Mouse (Mus musculus): ENCODE measurements around the gene Pmp22. TPM values are rescaled to one million over a fixed set of nuclear protein-coding genes. Genes with fewer than 3 reads are reported as not detected.
A peak's percentile ranks its signal among the peaks of the same experiment; 100 is the strongest.

Gene Pmp22
- polyA plus RNA-seq, 1 experiment from 2014 or later = 19.0 TPM

- WGBS = 61% methylated on average over 12 of the region's 12 CpGs
- no peak for ATAC-seq
- Histone ChIP-seq H3K27ac (no peak overlapping the region), H3K9ac (replicated peaks) (no peak overlapping the region), H3K4me2 (replicated peaks) (no peak overlapping the region), H3K9me3 (no peaks in the 10 kb centered on the region), H3K36me3 (no peaks in the 10 kb centered on the region), H3K4me1 (replicated peaks) (peaks cover 29% of the 10 kb centered on the region), H3K4me3 (replicated peaks) (no peak overlapping the region), H3K27me3 (peaks cover 72% of the 10 kb centered on the region)
Observed at GRCm38 (mm10) chr11:63129840-63130239, 1.1 kb downstream of the Pmp22 start.

- Histone ChIP-seq H3K9me3 (no peaks in the 10 kb centered on the region), H3K4me3 (replicated peaks) (no peak overlapping the region; the same call in 1 of the 2 replicates), H3K4me1 (replicated peaks) (peaks cover 29% of the 10 kb centered on the region), H3K4me2 (replicated peaks) (peak overlapping the region; percentile 91; the same call in 1 of the 2 replicates), H3K36me3 (no peaks in the 10 kb centered on the region), H3K9ac (replicated peaks) (no peak overlapping the region), H3K27ac (no peak overlapping the region), H3K27me3 (peaks cover 79% of the 10 kb centered on the region)
- ATAC-seq = no peak
- WGBS = 56% methylated on average over 8 of the region's 8 CpGs
Observed at GRCm38 (mm10) chr11:63130497-63130896, 1.7 kb downstream of the Pmp22 start.

GRCm38 (mm10) chr11:63131001-63131692 is 2.4 kb downstream of the Pmp22 start:
- H3K4me1 ChIP-seq (replicated peaks) = peaks cover 29% of the 10 kb centered on the region
- no peaks in the 10 kb centered on the region for H3K36me3 ChIP-seq
- peaks cover 79% of the 10 kb centered on the region for H3K27me3 ChIP-seq
- 3% methylated on average over 33 of the region's 33 CpGs for WGBS
- no peak overlapping the region for H3K9ac ChIP-seq (replicated peaks)
- ATAC-seq = no peak
- H3K27ac ChIP-seq = no peak overlapping the region
- H3K4me3 ChIP-seq (replicated peaks) = peak overlapping the region; percentile 53
- H3K9me3 ChIP-seq = no peaks in the 10 kb centered on the region
- H3K4me2 ChIP-seq (replicated peaks) = peak overlapping the region; percentile 91

GRCm38 (mm10) chr11:63131693-63132040 is 2.9 kb downstream of the Pmp22 start:
- peak overlapping the region; percentile 53 for H3K4me3 ChIP-seq (replicated peaks)
- peak overlapping the region; percentile 91 for H3K4me2 ChIP-seq (replicated peaks)
- whole genome bisulfite sequencing = 8% methylated on average over 11 of the region's 11 CpGs
- no peaks in the 10 kb centered on the region for H3K36me3 ChIP-seq
- H3K9me3 ChIP-seq = no peaks in the 10 kb centered on the region
- H3K4me1 ChIP-seq (replicated peaks) = peaks cover 29% of the 10 kb centered on the region
- ATAC-seq = no peak
- no peak overlapping the region for H3K9ac ChIP-seq (replicated peaks)
- H3K27me3 ChIP-seq = peaks cover 79% of the 10 kb centered on the region
- H3K27ac ChIP-seq = no peak overlapping the region

GRCm38 (mm10) chr11:63132151-63132500 is 3.3 kb downstream of the Pmp22 start:
- H3K27ac ChIP-seq = no peak overlapping the region
- peak overlapping the region; percentile 91 for H3K4me2 ChIP-seq (replicated peaks)
- H3K36me3 ChIP-seq = no peaks in the 10 kb centered on the region
- H3K9ac ChIP-seq (replicated peaks) = peak overlapping the region; percentile 69
- ATAC-seq = no peak
- WGBS = under 1% methylated on average over 11 of the region's 11 CpGs
- peaks cover 79% of the 10 kb centered on the region for H3K27me3 ChIP-seq
- no peaks in the 10 kb centered on the region for H3K9me3 ChIP-seq
- H3K4me1 ChIP-seq (replicated peaks) = peaks cover 33% of the 10 kb centered on the region
- peak overlapping the region; percentile 53 for H3K4me3 ChIP-seq (replicated peaks)

GRCm38 (mm10) chr11:63132501-63133435 is 4.0 kb downstream of the Pmp22 start:
- peaks cover 76% of the 10 kb centered on the region for H3K27me3 ChIP-seq
- under 1% methylated on average over 60 of the region's 66 CpGs for WGBS

GRCm38 (mm10) chr11:63134021-63134420 is 5.2 kb downstream of the Pmp22 start:
- Histone ChIP-seq H3K9me3 (no peaks in the 10 kb centered on the region), H3K4me3 (replicated peaks) (no peak overlapping the region), H3K27ac (no peak overlapping the region), H3K4me2 (replicated peaks) (no peak overlapping the region), H3K4me1 (replicated peaks) (peaks cover 33% of the 10 kb centered on the region), H3K27me3 (peaks cover 65% of the 10 kb centered on the region), H3K36me3 (no peaks in the 10 kb centered on the region), H3K9ac (replicated peaks) (no peak overlapping the region)
- 76% methylated on average over 5 of the region's 5 CpGs for WGBS
- no peak for ATAC-seq

More at GRCm38 (mm10) chr11:63132501-63133435, 4.0 kb downstream of the Pmp22 start:
- H3K4me1 ChIP-seq (replicated peaks) = peaks cover 33% of the 10 kb centered on the region
- peak overlapping the region; percentile 91 for H3K4me2 ChIP-seq (replicated peaks)
- no peaks in the 10 kb centered on the region for H3K9me3 ChIP-seq
- no peak overlapping the region for H3K27ac ChIP-seq
- ATAC-seq = peak; percentile 28; the same call in 1 of the 2 replicates
- peak overlapping the region; percentile 69 for H3K9ac ChIP-seq (replicated peaks)
- no peaks in the 10 kb centered on the region for H3K36me3 ChIP-seq
- H3K4me3 ChIP-seq (replicated peaks) = peak overlapping the region; percentile 53

- H3K4me2 ChIP-seq (replicated peaks) = no peak overlapping the region
- H3K27me3 ChIP-seq = peaks cover 56% of the 10 kb centered on the region
- no peak overlapping the region for H3K9ac ChIP-seq (replicated peaks)
- no peak overlapping the region for H3K27ac ChIP-seq
- H3K9me3 ChIP-seq = no peaks in the 10 kb centered on the region
- 74% methylated on average over 15 of the region's 15 CpGs for whole genome bisulfite sequencing
- H3K4me1 ChIP-seq (replicated peaks) = peaks cover 33% of the 10 kb centered on the region
- H3K4me3 ChIP-seq (replicated peaks) = no peak overlapping the region
- ATAC-seq = no peak
- H3K36me3 ChIP-seq = no peaks in the 10 kb centered on the region
Observed at GRCm38 (mm10) chr11:63134742-63135482, 6.1 kb downstream of the Pmp22 start.

GRCm38 (mm10) chr11:63135622-63136021 is 6.8 kb downstream of the Pmp22 start:
- no peaks in the 10 kb centered on the region for H3K36me3 ChIP-seq
- no peaks in the 10 kb centered on the region for H3K9me3 ChIP-seq
- H3K4me2 ChIP-seq (replicated peaks) = no peak overlapping the region
- H3K27me3 ChIP-seq = peaks cover 49% of the 10 kb centered on the region
- WGBS = 5% methylated on average over 8 of the region's 8 CpGs
- no peak overlapping the region for H3K9ac ChIP-seq (replicated peaks)
- ATAC-seq = peak; percentile 74
- peaks cover 31% of the 10 kb centered on the region for H3K4me1 ChIP-seq (replicated peaks)
- H3K4me3 ChIP-seq (replicated peaks) = no peak overlapping the region
- H3K27ac ChIP-seq = no peak overlapping the region

- Histone ChIP-seq H3K4me1 (replicated peaks) (peaks cover 25% of the 10 kb centered on the region), H3K27me3 (peaks cover 43% of the 10 kb centered on the region), H3K4me2 (replicated peaks) (no peak overlapping the region), H3K9ac (replicated peaks) (no peak overlapping the region), H3K36me3 (no peaks in the 10 kb centered on the region), H3K9me3 (no peaks in the 10 kb centered on the region), H3K27ac (no peak overlapping the region), H3K4me3 (replicated peaks) (no peak overlapping the region)
- ATAC-seq = no peak
- WGBS = 88% methylated on average over 6 of the region's 6 CpGs
Observed at GRCm38 (mm10) chr11:63136205-63136604, 7.4 kb downstream of the Pmp22 start.

- Histone ChIP-seq H3K4me1 (replicated peaks) (peaks cover 18% of the 10 kb centered on the region), H3K4me2 (replicated peaks) (no peak overlapping the region), H3K27ac (no peak overlapping the region), H3K9ac (replicated peaks) (no peak overlapping the region), H3K9me3 (no peaks in the 10 kb centered on the region), H3K4me3 (replicated peaks) (no peak overlapping the region), H3K36me3 (no peaks in the 10 kb centered on the region), H3K27me3 (peaks cover 36% of the 10 kb centered on the region)
- no peak for ATAC-seq
- 55% methylated on average over 4 of the region's 4 CpGs for WGBS
Observed at GRCm38 (mm10) chr11:63136836-63137416, 8.1 kb downstream of the Pmp22 start.
